Comparison of ENCODE assay signal across 31 mouse cellular contexts in genomic region chr2:71524763-71525162, GRCm38 (mm10). TPM values are rescaled to one million over a fixed set of nuclear protein-coding genes. Genes with fewer than 3 reads are reported as not detected.
DNase-seq lines count a peak whose midpoint lies in the region; ATAC-seq and TF ChIP-seq lines count a peak whose summit lies in the region.
"Had no signal": no experiment of that assay in that cellular context is flagged by ENCODE, and none has a peak within 500 bp of the region (broad histone marks: within the 10 kb centered on the region; RNA-seq: fewer than 3 reads in every experiment).

No protein-coding gene starts in this region.

- peak overlapping the region; percentile 31; the same call in 1 of the 2 replicates for H3K4me2 ChIP-seq in forebrain, embryonic 11.5 days (ENCODE audit: low read depth, low read length, severe bottlenecking)
- no peak overlapping the region for H3K4me2 ChIP-seq in midbrain, embryonic 11.5 days
- no peak overlapping the region for H3K4me2 ChIP-seq in embryonic facial prominence, embryonic 13.5 days
- H3K4me2 ChIP-seq in forebrain, postnatal 0 days (ENCODE audit: low read depth): peak overlapping the region; percentile 63
- H3K4me2 ChIP-seq: limb, embryonic 13.5 days; liver, embryonic 12.5 days; midbrain, embryonic 12.5 days; neural tube, embryonic 13.5 days; stomach, embryonic 15.5 days had no signal

- no peak for DNase-seq in forebrain, embryonic 11.5 days (ENCODE audit: low spot score)
- no peak for DNase-seq in forebrain, embryonic 10.5 days (ENCODE audit: extremely low spot score, low spot score)
- peak; percentile 91 for DNase-seq in midbrain, embryonic 11.5 days (ENCODE audit: low spot score, missing footprints)
- DNase-seq in midbrain, embryonic 10.5 days (ENCODE audit: low spot score): no peak
- DNase-seq in forebrain, postnatal 0 days: peak; percentile 10
- no peak for DNase-seq in right cerebral cortex, postnatal 10 days (ENCODE audit: low spot score in 2 of 2)
- DNase-seq in gastrocnemius, adult 8-10 months (ENCODE audit: low spot score in 2 of 2): no peak
- DNase-seq: adrenal gland, postnatal 25 days; cerebellum, adult 9-10 months; gastrocnemius, postnatal 14 days; heart, adult 18-20 months; heart, postnatal 36 days; kidney, adult 9 months; kidney, postnatal 25 days; layer of hippocampus, postnatal 36 days; lung, adult 18-20 months; lung, postnatal 10 days; right cerebral cortex, postnatal 4 days had no signal

- H3K36me3 ChIP-seq in forebrain, embryonic 11.5 days (ENCODE audit: control insufficient read depth, insufficient read depth, low read length): no peaks in the 10 kb centered on the region
- no peaks in the 10 kb centered on the region for H3K36me3 ChIP-seq in forebrain, embryonic 10.5 days (replicated peaks)
- H3K36me3 ChIP-seq in midbrain, embryonic 11.5 days (ENCODE audit: control insufficient read depth, insufficient read depth, low read length): no peaks in the 10 kb centered on the region
- no peaks in the 10 kb centered on the region for H3K36me3 ChIP-seq in midbrain, embryonic 10.5 days
- no peaks in the 10 kb centered on the region for H3K36me3 ChIP-seq in embryonic facial prominence, embryonic 13.5 days
- H3K36me3 ChIP-seq in forebrain, postnatal 0 days (ENCODE audit: insufficient read depth): no peaks in the 10 kb centered on the region
- H3K36me3 ChIP-seq: embryonic facial prominence, embryonic 12.5 days; limb, embryonic 13.5 days; liver, embryonic 12.5 days; midbrain, embryonic 12.5 days; neural tube, embryonic 13.5 days; stomach, embryonic 15.5 days had no signal

- peaks cover 8% of the 10 kb centered on the region; the same call in 1 of the 2 replicates for H3K4me1 ChIP-seq in forebrain, embryonic 11.5 days (replicated peaks; ENCODE audit: control insufficient read depth, insufficient read depth, low read length)
- peaks cover 59% of the 10 kb centered on the region for H3K4me1 ChIP-seq in forebrain, embryonic 10.5 days
- peaks cover 8% of the 10 kb centered on the region for H3K4me1 ChIP-seq in midbrain, embryonic 11.5 days (ENCODE audit: control insufficient read depth, insufficient read depth, low read length)
- H3K4me1 ChIP-seq in midbrain, embryonic 10.5 days: peaks cover 15% of the 10 kb centered on the region
- H3K4me1 ChIP-seq in embryonic facial prominence, embryonic 13.5 days: peaks cover 11% of the 10 kb centered on the region
- peaks cover 3% of the 10 kb centered on the region; the same call in 1 of the 2 replicates for H3K4me1 ChIP-seq in forebrain, postnatal 0 days (ENCODE audit: insufficient read depth)

- 14% methylated on average over 13 of the region's 13 CpGs for whole genome bisulfite sequencing in forebrain, embryonic 11.5 days
- WGBS in forebrain, embryonic 10.5 days: 19% methylated on average over 13 of the region's 13 CpGs
- WGBS in midbrain, embryonic 11.5 days: 19% methylated on average over 13 of the region's 13 CpGs
- WGBS in midbrain, embryonic 10.5 days: 18% methylated on average over 13 of the region's 13 CpGs
- 25% methylated on average over 13 of the region's 13 CpGs for WGBS in embryonic facial prominence, embryonic 13.5 days
- 34% methylated on average over 13 of the region's 13 CpGs for WGBS in forebrain, postnatal 0 days

- ATAC-seq in forebrain, embryonic 11.5 days (replicated peaks; ENCODE audit: low FRiP score): no peak
- ATAC-seq in midbrain, embryonic 11.5 days (ENCODE audit: low FRiP score): no peak
- no peak for ATAC-seq in embryonic facial prominence, embryonic 13.5 days (ENCODE audit: insufficient number of reproducible peaks, insufficient read depth, low FRiP score, low TSS enrichment, low read depth)
- ATAC-seq in forebrain, postnatal 0 days: no peak
- ATAC-seq: hindbrain, postnatal 0 days; intestine, embryonic 16.5 days; liver, embryonic 12.5 days had no signal

- TF ChIP-seq CTCF in forebrain, postnatal 0 days (IDR thresholded peaks at IDR 0.05; ENCODE audit: low read depth): no peak

- peak overlapping the region; percentile 9; the same call in 1 of the 2 replicates for H3K4me3 ChIP-seq in forebrain, embryonic 11.5 days (ENCODE audit: low read depth, low read length)
- H3K4me3 ChIP-seq in forebrain, embryonic 10.5 days: no peak overlapping the region; the same call in 1 of the 2 replicates
- H3K4me3 ChIP-seq in midbrain, embryonic 11.5 days (ENCODE audit: low read depth, low read length): no peak overlapping the region
- no peak overlapping the region for H3K4me3 ChIP-seq in midbrain, embryonic 10.5 days
- no peak overlapping the region for H3K4me3 ChIP-seq in embryonic facial prominence, embryonic 13.5 days
- peak overlapping the region; percentile 47; the same call in 1 of the 2 replicates for H3K4me3 ChIP-seq in forebrain, postnatal 0 days (ENCODE audit: low read depth, low read length)
- H3K4me3 ChIP-seq: embryonic facial prominence, embryonic 12.5 days; erythroblast, embryonic 14.5 days; layer of hippocampus, adult 2 months; limb, embryonic 13.5 days; liver, embryonic 12.5 days; midbrain, embryonic 12.5 days; myocyte; neural tube, embryonic 13.5 days; stomach, embryonic 15.5 days had no signal

- no peak overlapping the region for H3K27ac ChIP-seq in forebrain, embryonic 11.5 days (ENCODE audit: low read depth, low read length)
- no peak overlapping the region for H3K27ac ChIP-seq in forebrain, embryonic 10.5 days
- no peak overlapping the region for H3K27ac ChIP-seq in midbrain, embryonic 11.5 days (ENCODE audit: low read depth, low read length)
- no peak overlapping the region for H3K27ac ChIP-seq in midbrain, embryonic 10.5 days (replicated peaks)
- H3K27ac ChIP-seq in embryonic facial prominence, embryonic 13.5 days: no peak overlapping the region
- H3K27ac ChIP-seq in forebrain, postnatal 0 days (ENCODE audit: low read depth, low read length): peak overlapping the region; percentile 66
- H3K27ac ChIP-seq: hindbrain, postnatal 0 days; layer of hippocampus, adult 2 months; limb, embryonic 13.5 days; liver, embryonic 12.5 days; midbrain, embryonic 12.5 days; neural tube, embryonic 13.5 days; stomach, embryonic 15.5 days had no signal

- peaks cover 78% of the 10 kb centered on the region for H3K27me3 ChIP-seq in forebrain, embryonic 11.5 days (ENCODE audit: control insufficient read depth, insufficient read depth, low read length)
- peaks cover 100% of the 10 kb centered on the region for H3K27me3 ChIP-seq in forebrain, embryonic 10.5 days (ENCODE audit: poor library complexity, severe bottlenecking)
- peaks cover 91% of the 10 kb centered on the region for H3K27me3 ChIP-seq in midbrain, embryonic 11.5 days (ENCODE audit: control insufficient read depth, insufficient read depth, low read length)
- peaks cover 100% of the 10 kb centered on the region for H3K27me3 ChIP-seq in midbrain, embryonic 10.5 days (ENCODE audit: low read depth, poor library complexity, severe bottlenecking)
- peaks cover 85% of the 10 kb centered on the region for H3K27me3 ChIP-seq in embryonic facial prominence, embryonic 13.5 days
- H3K27me3 ChIP-seq in forebrain, postnatal 0 days (ENCODE audit: insufficient read depth, low read length): peaks cover 40% of the 10 kb centered on the region

- no peak overlapping the region for H3K9ac ChIP-seq in forebrain, embryonic 11.5 days (ENCODE audit: low read length)
- H3K9ac ChIP-seq in midbrain, embryonic 11.5 days (ENCODE audit: low read length): no peak overlapping the region
- H3K9ac ChIP-seq in embryonic facial prominence, embryonic 13.5 days: 0 out of 2 replicates have a peak overlapping the region, but pooled peaks have one; percentile 33
- H3K9ac ChIP-seq in forebrain, postnatal 0 days: no peak overlapping the region
- H3K9ac ChIP-seq: embryonic facial prominence, embryonic 12.5 days; limb, embryonic 13.5 days; liver, embryonic 12.5 days; midbrain, embryonic 12.5 days; neural tube, embryonic 13.5 days; stomach, embryonic 15.5 days had no signal

- no peaks in the 10 kb centered on the region for H3K9me3 ChIP-seq in forebrain, embryonic 11.5 days (ENCODE audit: control insufficient read depth, low read length)
- no peaks in the 10 kb centered on the region for H3K9me3 ChIP-seq in forebrain, embryonic 10.5 days
- H3K9me3 ChIP-seq in midbrain, embryonic 11.5 days (ENCODE audit: control insufficient read depth, low read length): no peaks in the 10 kb centered on the region
- H3K9me3 ChIP-seq in midbrain, embryonic 10.5 days (replicated peaks): no peaks in the 10 kb centered on the region
- no peaks in the 10 kb centered on the region for H3K9me3 ChIP-seq in embryonic facial prominence, embryonic 13.5 days
- H3K9me3 ChIP-seq in forebrain, postnatal 0 days (ENCODE audit: low read length): no peaks in the 10 kb centered on the region
- H3K9me3 ChIP-seq: embryonic facial prominence, embryonic 12.5 days; limb, embryonic 13.5 days; liver, embryonic 12.5 days; midbrain, embryonic 12.5 days; neural tube, embryonic 13.5 days; stomach, embryonic 15.5 days had no signal

RNA-seq across cellular contexts. Expression of gene Dlx1, which starts 3.1 kb away (rescaled TPM):
- polyA plus RNA-seq in forebrain, embryonic 11.5 days (2014; fragmentation: Nextera tagmentation; extraction: Ambion mirVana): 118 and 133 TPM in 2 replicates
- polyA plus RNA-seq in forebrain, embryonic 10.5 days (2016; fragmentation: Nextera tagmentation; extraction: Ambion mirVana): 32.5 and 32.9 TPM in 2 replicates
- 13.6 and 17.3 TPM in 2 replicates for polyA plus RNA-seq in midbrain, embryonic 11.5 days (2014; fragmentation: Nextera tagmentation; extraction: Ambion mirVana)
- polyA plus RNA-seq in midbrain, embryonic 10.5 days (2016; fragmentation: Nextera tagmentation; extraction: Ambion mirVana): 12.2 and 22.4 TPM in 2 replicates
- 15.1 and 18.3 TPM in 2 replicates for polyA plus RNA-seq in embryonic facial prominence, embryonic 13.5 days (2015; fragmentation: Nextera tagmentation; extraction: Ambion mirVana)
- 73.5 and 80.2 TPM in 2 replicates for total RNA-seq in forebrain, postnatal 0 days (2014; rRNA removed)
- 105 and 139 TPM in 2 replicates for polyA plus RNA-seq in forebrain, postnatal 0 days (2015; fragmentation: Nextera tagmentation; extraction: Ambion mirVana)
- total RNA-seq in gastrocnemius, adult 8-10 months (2022): under 1 TPM in 1 of 4 experiments, not detected in 3; 0.12 TPM
- polyA plus RNA-seq: heart, embryonic 14.5 days; hindbrain, postnatal 0 days had no signal

RNA-seq across cellular contexts. Expression of gene Dlx2, which starts 21.8 kb away (rescaled TPM):
- 66.7 and 67.8 TPM in 2 replicates for polyA plus RNA-seq in forebrain, embryonic 11.5 days (2014; fragmentation: Nextera tagmentation; extraction: Ambion mirVana)
- 15.5 and 17.8 TPM in 2 replicates for polyA plus RNA-seq in forebrain, embryonic 10.5 days (2016; fragmentation: Nextera tagmentation; extraction: Ambion mirVana)
- polyA plus RNA-seq in midbrain, embryonic 11.5 days (2014; fragmentation: Nextera tagmentation; extraction: Ambion mirVana): 4.7 and 5.8 TPM in 2 replicates
- polyA plus RNA-seq in midbrain, embryonic 10.5 days (2016; fragmentation: Nextera tagmentation; extraction: Ambion mirVana): 6.2 and 9.2 TPM in 2 replicates
- polyA plus RNA-seq in embryonic facial prominence, embryonic 13.5 days (2015; fragmentation: Nextera tagmentation; extraction: Ambion mirVana): 7.8 and 10.0 TPM in 2 replicates
- total RNA-seq in forebrain, postnatal 0 days (2014; rRNA removed): 19.3 and 28.1 TPM in 2 replicates
- polyA plus RNA-seq in forebrain, postnatal 0 days (2015; fragmentation: Nextera tagmentation; extraction: Ambion mirVana): 40.0 and 43.1 TPM in 2 replicates
- not detected for total RNA-seq in gastrocnemius, adult 8-10 months (2022)
- total RNA-seq: heart, adult 18-20 months; heart, postnatal 36 days; hindbrain, postnatal 0 days had no signal

Comparison
In these comparisons a context has a peak if more than half of its experiments do, and no peak if none do; other contexts are left out.
1. DNase-seq: peak in midbrain, embryonic 11.5 days (single experiment) and forebrain, postnatal 0 days (single experiment); none in forebrain, embryonic 11.5 days (single experiment), forebrain, embryonic 10.5 days (single experiment), midbrain, embryonic 10.5 days (single experiment), right cerebral cortex, postnatal 10 days (0 of 2) and gastrocnemius, adult 8-10 months (0 of 2).
2. H3K4me3 ChIP-seq: peak in forebrain, embryonic 11.5 days (single experiment) and forebrain, postnatal 0 days (single experiment); none in forebrain, embryonic 10.5 days (single experiment), midbrain, embryonic 11.5 days (single experiment), midbrain, embryonic 10.5 days (single experiment) and embryonic facial prominence, embryonic 13.5 days (single experiment).
3. H3K4me2 ChIP-seq: peak in forebrain, embryonic 11.5 days (single experiment) and forebrain, postnatal 0 days (single experiment); none in midbrain, embryonic 11.5 days (single experiment) and embryonic facial prominence, embryonic 13.5 days (single experiment).